Mouse (Mus musculus) Muller cell, postnatal 12 days (primary cell): ENCODE data around the gene BC024978.
A peak's percentile ranks its signal among the peaks of the same experiment; 100 is the strongest.

Experiments used
- DNase-seq: peaks from one replicate; pipeline ENCODE4 v3.0.0-alpha.2; 2015; ENCODE audit errors: inconsistent ontology term

BC024978 gene

DNA sequence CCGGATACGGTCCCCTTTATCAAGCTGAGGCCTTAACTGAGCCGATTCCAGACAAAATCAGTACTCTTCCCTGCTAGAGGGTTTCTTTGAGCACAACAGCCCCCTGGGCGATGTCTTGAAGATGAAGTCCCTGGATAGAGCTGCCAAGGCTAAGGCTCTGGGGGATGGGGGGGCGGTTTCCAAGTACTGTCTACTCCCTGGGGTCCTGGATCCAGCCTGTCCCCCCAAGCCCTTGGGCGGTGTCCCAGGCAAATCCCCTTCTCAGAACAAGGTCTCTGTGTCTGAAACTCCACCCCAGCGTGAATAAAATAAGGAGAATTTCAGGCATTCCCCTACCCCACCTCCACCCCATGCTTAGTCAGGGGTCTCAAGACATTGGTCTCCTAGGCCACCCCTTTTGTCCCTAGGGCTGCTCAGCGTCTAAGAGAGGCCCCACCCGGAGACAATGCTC is 63.7 kb downstream of the BC024978 start:
- DNase-seq = peak; percentile 77

DNA sequence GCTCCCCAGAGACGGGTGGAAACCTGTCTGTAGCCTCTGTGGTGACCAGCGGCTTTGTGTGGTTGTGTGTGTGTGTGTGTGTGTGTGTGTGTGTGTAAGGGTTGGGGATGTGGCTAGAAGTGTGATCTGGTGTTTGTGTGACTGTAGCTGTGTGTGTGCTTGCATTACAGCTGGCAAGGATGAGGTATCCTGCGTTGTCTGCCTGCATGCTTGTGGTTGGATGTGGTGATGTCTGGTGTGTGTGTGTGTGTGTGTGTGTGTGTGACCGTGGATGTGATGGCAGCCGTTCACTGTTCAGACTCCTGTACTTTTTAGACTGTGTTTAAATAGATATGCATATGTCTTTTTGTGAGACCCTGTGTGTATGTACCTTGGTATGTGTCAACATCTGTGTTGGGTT is 64.2 kb downstream of the BC024978 start:
- DNase-seq = peak; percentile 60
